Mouse (Mus musculus) forebrain, embryonic 10.5 days (tissue): Measurements from ENCODE around the gene Sys1. TPM values are rescaled to one million over a fixed set of nuclear protein-coding genes. Genes with fewer than 3 reads are reported as not detected.

Source experiments
- DNase-seq: peaks from one replicate; pipeline ENCODE4 v3.0.0-alpha.2; 2017; ENCODE audit warnings: low spot score; ENCODE audit errors: extremely low spot score
- H3K27ac ChIP-seq: fragments of 300-500 bp; sonication (generic); 2 replicates; pipeline ENCODE4 v1.5.1; 2016; ENCODE audit warnings: mild to moderate bottlenecking
- H3K27me3 ChIP-seq: fragments of 300-500 bp; sonication (generic); 2 replicates; pipeline ENCODE4 v1.6.1; 2016; ENCODE audit warnings: mild to moderate bottlenecking; ENCODE audit not compliant: poor library complexity, severe bottlenecking
- H3K36me3 ChIP-seq: fragments of 300-500 bp; sonication (generic); replicated peaks from 2 replicates; pipeline ENCODE4 v1.6.1; 2016; ENCODE audit warnings: mild to moderate bottlenecking, moderate library complexity
- H3K4me1 ChIP-seq: fragments of 300-500 bp; sonication (generic); 2 replicates; pipeline ENCODE4 v1.6.1; 2016
- H3K4me3 ChIP-seq: fragments of 300-500 bp; sonication (generic); 2 replicates; pipeline ENCODE4 v1.5.1; 2016; ENCODE audit warnings: mild to moderate bottlenecking, moderate library complexity
- H3K9me3 ChIP-seq: fragments of 300-500 bp; sonication (generic); 2 replicates; pipeline ENCODE4 v1.6.1; 2016; ENCODE audit warnings: mild to moderate bottlenecking, moderate library complexity
- WGBS: fragments of 180-500 bp; shearing (Covaris S2); methylation state at CpG from one replicate; pipeline ENCODE4 v1.1.7; 2016; 5-methylcytosine and 5-hydroxymethylcytosine counted together
- polyA plus RNA-seq: library from polyadenylated mRNA; unstranded; fragments of >200 nt; fragmentation: Nextera tagmentation; extraction: Ambion mirVana; gene quantifications from 2 replicates; pipeline ENCODE4 v1.2.1, GENCODE M21; 2016

Gene Sys1
- polyA plus RNA-seq, 1 experiment from 2014 or later: 59.5 TPM

GRCm38 (mm10) chr2:164436961-164437360 is 19.8 kb upstream of the Sys1 start:
- Histone ChIP-seq H3K27me3 (peaks cover 21% of the 10 kb centered on the region), H3K27ac (peak overlapping the region; percentile 59), H3K36me3 (no peaks in the 10 kb centered on the region; the same call in 1 of the 2 replicates), H3K9me3 (no peaks in the 10 kb centered on the region), H3K4me3 (no peak overlapping the region), H3K4me1 (peaks cover 77% of the 10 kb centered on the region)
- no peak for DNase-seq
- WGBS: 54% methylated on average over 3 of the region's 3 CpGs

GRCm38 (mm10) chr2:164437710-164438109 is 19.1 kb upstream of the Sys1 start:
- Histone ChIP-seq H3K9me3 (no peaks in the 10 kb centered on the region), H3K36me3 (no peaks in the 10 kb centered on the region; the same call in 1 of the 2 replicates), H3K27me3 (peaks cover 27% of the 10 kb centered on the region), H3K27ac (no peak overlapping the region), H3K4me1 (peaks cover 77% of the 10 kb centered on the region), H3K4me3 (no peak overlapping the region)
- 84% methylated on average over 6 of the region's 6 CpGs for WGBS
- no peak for DNase-seq

- Histone ChIP-seq H3K4me1 (peaks cover 77% of the 10 kb centered on the region), H3K27ac (no peak overlapping the region), H3K27me3 (peaks cover 32% of the 10 kb centered on the region), H3K4me3 (no peak overlapping the region), H3K9me3 (no peaks in the 10 kb centered on the region), H3K36me3 (no peaks in the 10 kb centered on the region; the same call in 1 of the 2 replicates)
- 75% methylated on average over 8 of the region's 8 CpGs for WGBS
- no peak for DNase-seq
Observed at GRCm38 (mm10) chr2:164438257-164438656, 18.5 kb upstream of the Sys1 start.

- no peaks in the 10 kb centered on the region for H3K9me3 ChIP-seq
- DNase-seq: no peak
- H3K27me3 ChIP-seq: peaks cover 38% of the 10 kb centered on the region
- H3K4me3 ChIP-seq: no peak overlapping the region
- peaks cover 82% of the 10 kb centered on the region for H3K4me1 ChIP-seq
- H3K36me3 ChIP-seq: no peaks in the 10 kb centered on the region; the same call in 1 of the 2 replicates
- WGBS: 65% methylated on average over 3 of the region's 3 CpGs
- no peak overlapping the region for H3K27ac ChIP-seq
Observed at GRCm38 (mm10) chr2:164439001-164439421, 17.8 kb upstream of the Sys1 start.

- Histone ChIP-seq H3K27ac (no peak overlapping the region), H3K4me3 (no peak overlapping the region), H3K9me3 (no peaks in the 10 kb centered on the region), H3K36me3 (no peaks in the 10 kb centered on the region; the same call in 1 of the 2 replicates), H3K27me3 (peaks cover 45% of the 10 kb centered on the region), H3K4me1 (peaks cover 73% of the 10 kb centered on the region)
- no peak for DNase-seq
- WGBS: 82% methylated on average over 5 of the region's 5 CpGs
Observed at GRCm38 (mm10) chr2:164440314-164440713, 16.4 kb upstream of the Sys1 start.

GRCm38 (mm10) chr2:164441155-164441554 is 15.6 kb upstream of the Sys1 start:
- no peaks in the 10 kb centered on the region; the same call in 1 of the 2 replicates for H3K36me3 ChIP-seq
- no peak overlapping the region for H3K27ac ChIP-seq
- DNase-seq: no peak
- no peaks in the 10 kb centered on the region for H3K9me3 ChIP-seq
- peak overlapping the region; percentile 21; the same call in 1 of the 2 replicates for H3K4me3 ChIP-seq
- peaks cover 45% of the 10 kb centered on the region for H3K27me3 ChIP-seq
- WGBS: 32% methylated on average over 8 of the region's 8 CpGs
- H3K4me1 ChIP-seq: peaks cover 65% of the 10 kb centered on the region

GRCm38 (mm10) chr2:164441731-164442130 is 15.0 kb upstream of the Sys1 start:
- 36% methylated on average over 7 of the region's 7 CpGs for WGBS
- H3K27me3 ChIP-seq: peaks cover 45% of the 10 kb centered on the region
- H3K4me1 ChIP-seq: peaks cover 59% of the 10 kb centered on the region
- H3K4me3 ChIP-seq: peak overlapping the region; percentile 76
- no peak for DNase-seq
- no peak overlapping the region for H3K27ac ChIP-seq
- H3K36me3 ChIP-seq: no peaks in the 10 kb centered on the region; the same call in 1 of the 2 replicates
- no peaks in the 10 kb centered on the region for H3K9me3 ChIP-seq

- 2% methylated on average over 29 of the region's 29 CpGs for WGBS
- no peaks in the 10 kb centered on the region; the same call in 1 of the 2 replicates for H3K36me3 ChIP-seq
- DNase-seq: peak; percentile 45
Observed at GRCm38 (mm10) chr2:164442315-164443050, 14.3 kb upstream of the Sys1 start.

GRCm38 (mm10) chr2:164443051-164443437 is 13.7 kb upstream of the Sys1 start:
- Histone ChIP-seq H3K9me3 (no peaks in the 10 kb centered on the region), H3K27me3 (peaks cover 45% of the 10 kb centered on the region), H3K4me1 (peaks cover 47% of the 10 kb centered on the region), H3K27ac (peak overlapping the region; percentile 88), H3K36me3 (no peaks in the 10 kb centered on the region; the same call in 1 of the 2 replicates), H3K4me3 (peak overlapping the region; percentile 76)
- DNase-seq: peak; percentile 78
- under 1% methylated on average over 26 of the region's 26 CpGs for WGBS

More at GRCm38 (mm10) chr2:164442315-164443050, 14.3 kb upstream of the Sys1 start:
- peaks cover 45% of the 10 kb centered on the region for H3K27me3 ChIP-seq
- H3K4me1 ChIP-seq: peaks cover 52% of the 10 kb centered on the region
- no peaks in the 10 kb centered on the region for H3K9me3 ChIP-seq
- H3K27ac ChIP-seq: peak overlapping the region; percentile 88
- H3K4me3 ChIP-seq: peak overlapping the region; percentile 76

- Histone ChIP-seq H3K27ac (peak within 1 kb of the TSS; percentile 88), H3K9me3 (no peaks in the 10 kb centered on the region)
Observed at GRCm38 (mm10) chr2:164443460-164444000, 13.2 kb upstream of the Sys1 start, which contains the start of gene Sdc4. Gene Sdc4, minus strand, starts transcription at chr2:164443887.

GRCm38 (mm10) chr2:164444701-164445100 is 12.1 kb upstream of the Sys1 start:
- Histone ChIP-seq H3K36me3 (no peaks in the 10 kb centered on the region; the same call in 1 of the 2 replicates), H3K4me3 (no peak overlapping the region), H3K27me3 (peaks cover 45% of the 10 kb centered on the region), H3K9me3 (no peaks in the 10 kb centered on the region), H3K4me1 (peaks cover 39% of the 10 kb centered on the region), H3K27ac (no peak overlapping the region)
- DNase-seq: no peak
- 89% methylated on average over 2 of the region's 2 CpGs for WGBS

More at GRCm38 (mm10) chr2:164443460-164444000, 13.2 kb upstream of the Sys1 start, which contains the start of gene Sdc4:
- no peak for DNase-seq
- WGBS: 7% methylated on average over 18 of the region's 18 CpGs
- H3K36me3 ChIP-seq: no peaks in the 10 kb centered on the region; the same call in 1 of the 2 replicates
- H3K27me3 ChIP-seq: peaks cover 45% of the 10 kb centered on the region
- peak within 1 kb of the TSS; percentile 76 for H3K4me3 ChIP-seq
- peaks cover 43% of the 10 kb centered on the region for H3K4me1 ChIP-seq

- Histone ChIP-seq H3K36me3 (no peaks in the 10 kb centered on the region), H3K27me3 (peaks cover 40% of the 10 kb centered on the region), H3K4me1 (peaks cover 34% of the 10 kb centered on the region), H3K27ac (no peak overlapping the region), H3K4me3 (no peak overlapping the region), H3K9me3 (no peaks in the 10 kb centered on the region)
- 84% methylated on average over 3 of the region's 3 CpGs for WGBS
- no peak for DNase-seq
Observed at GRCm38 (mm10) chr2:164445399-164446085, 11.2 kb upstream of the Sys1 start.
